Mouse (Mus musculus) kidney, adult 8-10 months (tissue): ENCODE data around the gene Prss12.
"Not testable (repeated sequence)": the region's sequence is repeated elsewhere in the genome, so short reads cannot be mapped to it uniquely, and the experiment has no call there.

Experiments used
- DNase-seq, 2 experiments: peaks; one replicate each; pipeline ENCODE4 v3.0.0; 2022

The Prss12 gene

DNA sequence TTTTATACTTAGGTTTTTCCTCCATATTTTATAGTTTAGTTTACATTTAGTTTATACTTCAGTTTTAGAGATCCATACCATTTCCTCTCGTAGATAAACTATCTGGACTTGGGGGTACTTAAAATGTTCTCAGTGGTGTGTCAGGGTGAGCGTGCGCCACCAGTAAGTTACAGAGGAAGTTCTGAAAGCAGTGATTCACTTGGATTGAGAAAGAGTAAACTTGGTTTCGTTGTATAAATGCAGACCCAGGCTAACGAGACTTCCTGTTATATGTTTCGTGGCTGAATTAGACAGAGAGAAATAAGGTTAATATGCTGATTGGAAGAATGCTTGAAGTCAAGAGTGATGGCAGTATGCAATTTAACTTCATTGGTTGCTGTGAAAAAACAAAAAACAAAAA, 34.6 kb downstream of the Prss12 start:
- DNase-seq, result no peak

- no peak for DNase-seq
Measured at GRCm38 (mm10) chr3:123491814-123492213, 45.1 kb downstream of the Prss12 start.

DNA sequence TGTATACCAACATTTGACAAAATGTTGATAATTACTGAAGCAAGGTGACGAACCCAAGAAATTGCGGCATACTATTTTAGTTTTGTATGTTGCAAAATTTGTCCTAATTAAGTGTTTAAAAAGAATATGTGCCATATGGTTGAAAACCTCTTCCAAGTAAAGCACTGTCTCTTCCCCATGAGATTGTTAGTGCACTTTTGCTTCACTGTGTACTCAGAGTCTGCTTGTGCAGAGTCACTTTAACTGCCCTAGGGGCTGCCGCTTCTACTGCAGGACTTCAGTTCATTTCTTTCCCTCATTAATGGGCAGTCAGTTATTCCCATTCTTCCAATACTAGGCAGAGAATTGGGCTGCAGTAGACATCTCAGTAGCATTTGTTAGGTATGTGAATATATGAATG, 46.5 kb downstream of the Prss12 start:
- DNase-seq, result no peak

DNA sequence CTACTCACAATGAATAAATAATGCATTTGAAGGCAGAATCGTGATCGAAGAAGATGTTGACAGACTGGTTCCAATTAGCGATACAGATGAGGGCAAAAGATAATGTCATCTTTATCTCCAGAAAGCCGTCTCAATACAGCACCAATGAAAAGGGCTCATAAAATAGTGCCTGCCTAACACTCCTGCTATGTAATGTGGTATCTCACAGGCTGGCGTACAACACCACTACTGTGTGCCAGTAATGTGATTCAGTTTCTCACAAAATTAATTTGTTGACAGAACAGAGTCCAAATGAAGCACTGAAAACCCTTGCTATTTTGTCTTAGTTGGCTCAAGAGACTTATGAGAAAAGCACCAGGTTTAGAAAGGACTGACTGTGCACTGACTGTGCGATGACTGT, 48.4 kb downstream of the Prss12 start:
- DNase-seq, result no peak

- DNase-seq, result no peak
Measured at GRCm38 (mm10) chr3:123498787-123499186, 52.1 kb downstream of the Prss12 start.

DNA sequence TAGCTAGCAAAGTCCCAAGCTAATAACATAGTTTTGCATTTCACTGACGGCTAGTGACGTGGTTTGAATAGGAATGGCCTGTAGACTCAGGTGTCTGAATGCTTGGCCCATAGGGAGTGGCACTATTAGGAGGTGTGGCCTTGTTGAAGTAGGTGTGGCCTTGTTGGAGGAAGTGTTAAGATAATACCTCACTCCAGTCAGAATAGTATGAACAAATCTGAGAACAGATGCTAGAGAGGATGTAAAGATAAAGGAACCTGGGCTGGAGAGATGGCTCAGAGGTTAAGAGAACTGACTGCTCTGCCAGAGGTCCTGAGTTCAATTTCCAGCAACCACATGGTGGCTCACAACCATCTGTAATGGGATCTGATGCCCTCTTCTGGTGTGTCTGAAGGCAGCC, 55.1 kb downstream of the Prss12 start:
- DNase-seq, result not testable (repeated sequence)

- DNase-seq, result no peak
Measured at GRCm38 (mm10) chr3:123503943-123504342, 57.2 kb downstream of the Prss12 start.

DNA sequence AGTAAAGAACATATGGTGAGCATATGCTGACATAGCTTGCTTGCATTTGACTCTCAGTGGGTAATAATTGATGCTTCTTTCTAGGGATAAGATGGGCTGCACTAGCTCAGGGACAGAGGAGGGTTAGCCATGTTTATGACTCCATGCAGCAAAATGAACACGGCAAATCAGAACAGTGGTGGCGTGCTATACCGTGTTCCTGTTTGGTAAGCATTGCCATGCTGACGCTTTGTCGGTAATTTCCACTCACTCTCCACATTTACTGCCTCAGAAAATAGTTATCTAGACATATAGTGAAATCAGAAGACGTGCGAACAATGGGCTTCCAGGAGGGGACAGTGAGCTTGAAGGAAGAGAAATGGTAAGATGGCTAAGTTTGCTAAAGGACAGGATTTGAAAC, 58.1 kb downstream of the Prss12 start:
- DNase-seq, result no peak

DNA sequence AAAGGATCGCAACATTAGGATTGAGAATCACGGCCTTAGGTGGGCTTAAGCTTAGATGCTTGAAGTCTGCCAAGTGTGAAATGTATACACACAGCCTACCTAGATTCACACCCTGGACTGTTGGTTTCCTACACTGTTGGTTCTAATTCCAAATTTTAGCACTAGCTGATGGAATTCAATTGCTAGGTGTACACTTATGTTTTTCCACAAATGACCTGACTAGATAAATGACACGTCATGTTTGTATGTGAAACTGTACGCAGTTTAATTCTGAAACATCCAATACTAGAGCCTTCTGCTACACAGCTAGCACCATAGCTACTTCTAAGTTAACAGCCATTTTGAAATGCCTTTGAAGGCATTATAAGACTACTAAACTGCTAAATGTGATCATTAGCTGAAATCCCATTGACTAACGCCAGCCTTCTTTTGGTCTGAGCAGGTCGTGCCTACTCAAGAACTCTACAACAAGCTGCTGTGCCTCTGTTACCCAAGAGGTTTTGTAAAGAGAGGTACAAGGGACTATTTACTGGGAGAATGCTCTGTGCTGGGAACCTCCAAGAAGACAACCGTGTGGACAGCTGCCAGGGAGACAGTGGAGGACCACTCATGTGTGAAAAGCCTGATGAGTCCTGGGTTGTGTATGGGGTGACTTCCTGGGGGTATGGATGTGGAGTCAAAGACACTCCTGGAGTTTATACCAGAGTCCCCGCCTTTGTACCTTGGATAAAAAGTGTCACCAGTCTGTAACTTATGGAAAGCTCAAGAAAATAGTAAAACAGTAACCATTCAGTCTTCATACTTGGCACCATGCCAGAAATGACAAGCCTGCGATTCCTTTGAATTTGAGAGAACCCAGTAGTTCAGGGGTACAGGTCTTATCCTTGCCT, 59.3 kb downstream of the Prss12 start:
- DNase-seq, result peak; percentile 44 to 48

- DNase-seq, result no peak
Measured at GRCm38 (mm10) chr3:123506699-123507662, 60.3 kb downstream of the Prss12 start.

DNA sequence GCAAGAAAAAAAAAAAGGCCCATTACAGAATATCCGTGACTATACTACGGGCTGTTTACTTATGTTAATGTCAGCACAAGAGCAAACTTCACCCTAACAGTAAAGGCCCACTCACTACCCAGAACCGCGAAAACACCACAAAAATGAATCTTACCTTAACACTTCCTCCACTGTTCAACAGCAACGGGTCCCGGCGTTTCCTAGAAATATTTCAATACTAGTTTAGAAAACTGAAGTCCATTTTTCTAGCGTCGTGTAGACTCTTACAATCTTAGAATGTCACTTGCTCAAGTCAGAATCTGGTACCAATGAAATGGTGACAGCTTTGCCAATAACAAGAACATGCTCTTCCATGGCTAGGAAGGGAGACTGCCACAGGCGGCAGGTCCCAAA, 60.9 kb downstream of the Prss12 start:
- DNase-seq, result no peak

DNA sequence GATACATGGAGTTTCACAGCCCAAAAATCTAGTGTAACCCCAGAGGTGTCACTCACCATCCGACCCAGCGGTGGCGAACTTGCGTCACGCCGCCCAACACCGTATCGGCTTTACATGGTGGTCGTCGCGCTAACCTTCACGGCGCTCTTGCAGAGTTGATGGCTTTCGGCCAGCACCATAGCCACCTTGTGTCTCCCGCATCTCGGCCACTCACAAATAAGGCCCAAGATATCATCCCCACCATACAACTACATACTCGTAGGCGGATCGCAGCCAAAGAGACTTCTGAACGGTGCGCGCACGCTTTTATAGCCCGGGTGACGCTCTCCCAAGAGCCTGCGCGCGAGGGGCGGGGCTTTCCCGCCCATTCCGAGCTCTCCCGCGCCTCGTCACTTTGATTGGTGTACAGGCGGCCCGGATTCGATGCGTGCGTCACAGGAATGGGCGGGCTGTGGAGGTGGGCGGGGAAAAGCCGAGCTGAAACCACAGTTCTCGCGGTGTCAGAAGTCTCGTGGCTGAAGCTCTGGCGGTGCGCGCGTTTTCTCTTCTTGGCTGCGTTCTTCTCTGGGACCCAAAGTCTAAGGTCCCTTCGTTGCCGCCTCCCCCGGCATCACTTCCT, 61.5 kb downstream of the Prss12 start:
- DNase-seq, result peak; percentile 99

DNA sequence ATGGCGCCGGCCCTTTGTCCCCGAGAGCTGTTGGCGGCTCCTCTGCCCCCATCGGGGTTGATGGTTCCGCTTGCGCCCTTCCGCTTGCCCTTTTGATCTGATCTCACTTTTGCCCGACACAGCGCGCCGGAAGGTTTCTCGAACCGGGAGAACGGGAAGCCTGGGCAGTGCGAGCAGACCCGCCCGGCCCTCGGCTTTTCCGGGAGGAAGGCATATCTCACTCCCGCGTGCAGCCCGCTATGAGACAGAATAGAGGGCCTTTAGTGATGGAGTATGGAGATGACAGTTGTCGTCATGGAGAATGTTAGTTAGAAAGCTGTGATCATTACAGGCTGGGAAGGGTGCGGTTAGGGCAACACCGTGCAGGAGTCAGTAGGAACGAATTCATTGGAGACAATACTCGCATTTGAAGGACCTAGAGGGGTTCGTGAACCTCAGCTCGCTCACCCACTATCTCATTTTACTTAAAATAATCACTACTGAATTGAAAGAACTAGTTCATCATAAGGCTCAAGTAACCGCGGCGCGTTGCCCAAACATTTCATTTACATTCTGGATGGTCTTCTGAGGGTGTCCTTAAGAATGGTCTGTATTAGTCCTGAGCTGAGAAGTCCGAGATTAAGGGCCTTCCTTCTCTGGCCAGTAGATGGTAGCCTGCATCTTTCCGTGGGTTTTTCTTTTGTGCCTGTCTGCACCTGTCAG, 62.1 kb downstream of the Prss12 start:
- peak in 1 of 2 experiments; percentile 26 for DNase-seq

DNA sequence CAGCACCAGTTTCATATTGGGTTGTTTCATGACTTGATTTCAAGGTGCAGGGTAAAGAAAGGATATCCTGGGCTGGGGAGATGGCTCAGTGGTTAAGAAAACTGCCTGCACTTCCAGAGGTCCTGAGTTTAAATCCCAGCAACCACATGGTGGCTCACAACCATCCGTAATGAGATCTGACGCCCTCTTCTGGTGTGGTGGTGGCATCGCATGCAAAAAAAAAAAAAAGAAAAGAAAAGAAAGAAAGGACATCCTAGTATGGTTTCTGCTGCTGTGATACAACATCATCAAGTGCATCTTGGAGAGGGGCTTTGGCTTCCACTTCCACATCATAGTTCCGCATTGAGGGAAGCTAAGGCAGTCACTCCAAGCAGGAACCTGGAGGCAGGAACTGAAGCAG, 65.1 kb downstream of the Prss12 start:
- DNase-seq, result no peak

DNA sequence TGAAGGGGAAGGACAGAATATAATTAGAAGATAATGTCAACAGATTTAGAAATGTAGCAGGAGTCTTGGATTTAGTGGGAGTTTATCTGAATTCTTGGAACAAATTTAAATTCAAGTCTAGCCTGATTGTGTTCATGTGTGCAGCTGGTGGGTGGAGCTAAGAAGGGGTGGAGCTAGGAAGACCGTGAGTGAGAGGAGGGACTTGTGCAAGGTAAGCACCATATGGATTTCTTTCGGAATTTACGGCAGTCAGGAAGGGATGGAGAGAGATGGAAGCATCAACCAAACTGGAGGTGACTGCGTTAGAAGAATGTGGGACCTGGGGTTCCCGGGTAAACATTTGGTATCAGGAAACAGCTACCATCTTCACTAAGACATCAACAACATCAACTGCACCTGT, 68.2 kb downstream of the Prss12 start:
- DNase-seq, result no peak

DNA sequence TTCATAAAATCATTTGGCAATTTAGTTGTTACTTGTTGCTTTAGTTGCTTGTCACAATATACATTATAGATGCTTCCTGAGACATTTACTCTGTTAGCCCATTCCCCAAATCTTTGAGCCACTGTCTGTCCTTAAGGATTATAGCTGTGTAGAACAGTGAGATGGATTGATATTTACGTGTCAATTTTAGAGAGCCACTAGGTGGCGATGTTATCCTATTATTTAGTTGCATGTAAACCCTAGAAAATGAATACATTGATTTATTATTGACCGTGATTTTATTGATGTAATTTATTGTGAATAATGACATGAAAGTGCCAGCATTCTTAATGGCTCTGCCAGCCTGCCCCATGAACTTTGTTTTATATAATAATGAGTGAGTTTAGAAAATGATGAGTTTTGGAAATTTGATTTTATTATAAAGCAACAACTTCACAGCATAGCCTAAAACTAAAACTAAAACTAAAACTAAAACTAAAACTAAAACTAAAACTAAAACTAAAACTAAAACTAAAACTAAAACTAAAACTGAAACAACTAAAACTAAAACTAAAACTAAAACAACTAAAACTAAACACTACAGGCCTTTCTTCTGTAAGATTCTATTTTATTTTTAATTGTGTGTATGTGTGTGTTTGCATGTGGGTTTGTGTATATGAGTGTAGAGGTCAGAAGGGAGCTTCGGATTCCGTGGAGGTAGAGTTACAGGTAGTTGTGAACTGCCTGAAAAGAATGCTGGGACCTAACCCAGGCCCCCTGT, 69.1 kb downstream of the Prss12 start:
- DNase-seq, result peak; percentile 14 to 41

- peak in 1 of 2 experiments; percentile 26 for DNase-seq
Measured at GRCm38 (mm10) chr3:123516784-123517183, 70.1 kb downstream of the Prss12 start.

DNA sequence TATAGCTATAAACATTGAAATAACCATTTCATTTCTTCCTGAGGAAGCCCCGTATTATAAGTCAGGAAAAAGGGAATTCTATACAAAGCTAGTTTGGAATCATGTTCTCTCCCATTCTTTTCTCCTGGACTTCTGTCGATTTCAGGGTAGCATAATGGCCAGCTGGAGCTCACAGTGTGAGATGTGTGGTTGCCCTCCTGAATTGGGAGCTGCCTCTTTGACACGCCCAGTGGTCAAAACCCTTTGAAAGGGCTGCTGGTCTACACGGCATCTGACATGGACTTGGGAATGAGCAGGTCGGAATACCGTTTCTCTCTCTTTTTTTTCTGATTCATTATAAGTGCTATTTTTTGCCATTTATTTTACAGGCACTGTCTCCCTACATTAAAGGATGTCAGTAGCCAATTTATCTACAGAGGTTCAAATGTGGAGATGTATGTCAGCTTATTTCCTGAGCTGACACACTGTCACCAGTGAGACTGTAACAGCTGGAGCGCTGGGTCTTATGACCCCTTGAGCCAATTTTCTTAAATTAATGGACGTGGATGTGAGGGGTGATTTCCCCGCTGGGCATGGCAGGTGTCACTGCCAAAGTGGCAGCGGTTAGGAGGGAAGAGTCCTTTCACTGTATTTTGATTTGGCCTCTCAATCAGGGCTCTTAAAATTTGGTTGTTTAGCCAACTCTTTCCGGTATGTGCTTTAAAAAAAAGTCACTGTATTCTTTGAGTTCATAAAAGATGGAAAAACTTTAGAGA, 79.8 kb downstream of the Prss12 start:
- DNase-seq, result no peak

GRCm38 (mm10) chr3:123527806-123528507, 81.2 kb downstream of the Prss12 start:
- peak in 1 of 2 experiments; percentile 24 for DNase-seq

GRCm38 (mm10) chr3:123531124-123531523, 84.4 kb downstream of the Prss12 start:
- no peak for DNase-seq
